Mouse (Mus musculus): ENCODE measurements at regions not wholly inside any gene's neighbourhood (a gene's known extent, or its start where the extent isn't known, plus 50 kb on each side); places are given as distances from the start of the nearest gene placed in this dataset.

DNA sequence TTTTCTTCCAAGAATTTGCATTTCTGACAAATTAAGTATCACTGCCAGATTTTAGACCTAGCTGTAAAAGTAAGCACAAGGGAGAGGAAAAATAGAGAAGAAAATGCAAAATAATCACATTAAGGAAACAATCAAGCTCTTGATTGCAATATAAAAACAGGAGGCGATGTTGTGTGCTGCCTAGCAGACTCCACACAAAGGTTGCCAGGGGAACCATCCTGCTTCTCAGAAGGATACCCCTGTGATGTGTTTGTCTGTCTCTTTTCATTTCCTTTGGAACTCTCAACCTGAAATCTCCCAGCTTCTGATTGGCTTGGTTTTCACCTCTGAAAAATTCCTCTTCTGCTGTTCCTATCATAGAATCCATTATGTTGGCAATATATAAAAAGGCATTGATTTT lies 514.3 kb upstream of the Atp2b1 start:
- no peak for DNase-seq (ENCODE audit: extremely low spot score in 1 of 2, low spot score in 1 of 2)

- DNase-seq (ENCODE audit: extremely low spot score in 1 of 2, low spot score in 1 of 2) = no peak
Observed at GRCm38 (mm10) chr10:98417807-98418743, 496.1 kb upstream of the Atp2b1 start.

- no peak for DNase-seq (ENCODE audit: extremely low spot score in 1 of 2, low spot score in 1 of 2)
Observed at GRCm38 (mm10) chr10:98424450-98424849, 489.8 kb upstream of the Atp2b1 start.

DNA sequence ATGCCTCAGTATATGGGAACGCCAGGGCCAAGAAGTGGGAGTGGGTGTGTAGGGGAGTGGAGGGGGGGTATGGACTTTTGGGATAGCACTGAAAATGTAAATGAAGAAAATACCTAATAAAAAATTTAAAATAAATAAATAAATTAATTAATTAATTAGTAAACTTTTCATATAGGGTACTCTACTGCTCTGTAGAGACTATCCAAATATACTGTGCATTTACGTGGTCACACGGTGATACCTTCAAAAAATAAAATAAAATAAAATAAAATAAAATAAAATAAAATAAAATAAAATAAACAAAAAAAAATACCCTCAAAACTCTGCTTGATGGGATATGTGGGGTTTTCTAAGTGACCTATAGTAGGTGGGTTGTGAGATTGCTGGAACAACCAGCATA lies 479.2 kb upstream of the Atp2b1 start:
- no peak for DNase-seq (ENCODE audit: extremely low spot score in 1 of 2, low spot score in 1 of 2)

GRCm38 (mm10) chr10:98461538-98461937 lies 452.7 kb upstream of the Atp2b1 start:
- no peak for DNase-seq (ENCODE audit: extremely low spot score in 1 of 2, low spot score in 1 of 2)

DNA sequence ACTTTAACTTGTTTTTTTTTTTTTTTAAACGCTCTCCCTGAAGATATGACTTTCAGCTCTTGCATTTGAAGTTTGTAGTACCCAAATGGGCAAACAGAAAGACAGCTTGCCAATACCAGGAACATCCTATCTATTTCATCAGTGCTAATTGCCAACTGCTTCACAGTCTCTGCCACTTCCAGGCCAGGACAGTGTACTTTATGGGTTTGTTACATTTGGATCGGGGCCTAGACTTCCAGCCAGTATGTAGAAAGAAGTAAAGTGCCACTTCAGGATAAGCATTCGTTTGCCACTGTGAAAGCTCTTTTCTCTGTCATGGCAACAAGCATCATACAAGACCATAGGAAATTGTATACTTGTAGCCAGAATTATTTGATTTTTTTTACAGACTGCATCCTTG lies 439.6 kb upstream of the Atp2b1 start:
- DNase-seq (ENCODE audit: extremely low spot score in 1 of 2, low spot score in 1 of 2) = no peak

DNA sequence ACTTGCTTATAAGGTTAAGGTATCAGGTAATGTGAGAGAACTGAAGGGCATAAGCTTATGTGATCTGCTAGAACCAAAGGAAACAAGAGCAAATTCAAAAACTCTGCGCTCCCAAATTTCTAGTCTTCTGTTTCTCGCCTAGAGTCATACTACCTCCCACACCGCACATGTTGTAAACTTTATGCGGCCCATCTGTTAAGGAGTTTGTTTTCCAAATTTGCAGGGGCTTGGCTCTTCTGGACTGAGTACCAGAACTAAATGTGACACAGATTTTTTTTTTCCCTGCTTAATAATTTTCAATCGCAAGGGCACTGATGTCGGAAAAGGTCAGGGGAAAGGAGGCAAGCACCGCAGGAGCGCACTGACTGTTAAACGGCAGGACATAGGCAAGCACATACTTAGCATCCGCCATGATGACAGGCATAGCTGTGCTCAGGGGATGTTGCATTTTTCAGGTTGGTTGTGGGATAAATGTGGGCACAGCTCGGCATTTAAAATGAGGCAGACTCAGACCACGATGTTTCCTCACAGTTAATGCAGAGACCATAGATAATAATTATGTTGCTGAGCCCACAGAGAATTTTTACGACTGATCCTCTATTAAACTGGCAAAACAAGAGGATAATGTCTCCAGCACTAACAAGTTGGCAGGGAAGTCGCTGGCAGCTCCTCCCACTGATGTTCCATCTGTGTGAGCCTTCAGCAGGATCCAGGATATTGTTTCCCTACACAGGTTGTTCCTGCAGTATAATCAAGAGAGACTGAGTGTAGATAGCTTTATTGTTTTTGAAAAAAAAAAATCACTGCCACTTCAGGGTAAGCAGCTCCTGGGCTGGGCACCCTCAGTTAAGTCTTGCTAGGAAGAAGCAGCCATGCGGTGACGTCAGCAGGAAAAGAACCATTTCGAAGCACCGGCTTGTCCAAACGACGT lies 428.2 kb upstream of the Atp2b1 start:
- peak; percentile 40 to 52 for DNase-seq (ENCODE audit: extremely low spot score in 1 of 2, low spot score in 1 of 2)

DNA sequence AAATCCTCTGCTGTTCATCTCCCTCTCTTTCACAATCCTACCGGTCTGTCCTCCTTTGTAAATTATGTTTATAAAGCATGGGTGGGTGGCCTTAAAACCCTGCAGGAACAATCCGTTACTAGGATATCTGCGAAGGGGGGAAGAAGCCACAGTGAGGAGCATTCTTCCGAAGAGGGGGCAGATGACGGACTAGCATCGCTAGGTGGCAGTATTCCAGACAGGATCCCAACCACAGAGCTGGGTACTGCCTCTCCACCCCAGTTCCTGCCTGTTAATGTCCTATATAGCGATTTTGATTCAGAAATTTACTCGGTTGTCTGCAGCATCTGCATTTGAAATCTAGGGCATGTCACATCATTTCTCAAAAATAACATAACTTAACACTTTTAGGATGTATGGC lies 419.9 kb upstream of the Atp2b1 start:
- peak; percentile 41 to 60 for DNase-seq (ENCODE audit: extremely low spot score in 1 of 2, low spot score in 1 of 2)

DNA sequence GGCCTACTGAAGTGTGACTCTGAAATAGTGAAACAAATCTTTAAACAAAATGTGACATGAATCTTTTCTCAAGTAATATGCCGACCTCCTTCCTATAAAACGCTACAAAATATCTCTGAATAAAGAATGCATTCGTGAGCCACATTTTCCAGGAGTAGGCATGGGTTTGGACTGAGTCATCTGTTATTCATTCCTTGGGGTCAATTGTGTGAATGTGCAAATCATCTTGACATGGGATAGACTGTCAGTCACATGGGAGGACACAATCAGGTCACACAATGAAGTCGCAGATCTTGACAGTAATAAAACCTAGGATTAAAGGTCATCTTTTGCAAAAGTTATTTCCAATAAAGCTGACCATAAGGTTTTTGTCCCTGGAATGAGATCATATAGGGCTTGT lies 418.0 kb upstream of the Atp2b1 start:
- DNase-seq (ENCODE audit: extremely low spot score in 1 of 2, low spot score in 1 of 2) = no peak

DNA sequence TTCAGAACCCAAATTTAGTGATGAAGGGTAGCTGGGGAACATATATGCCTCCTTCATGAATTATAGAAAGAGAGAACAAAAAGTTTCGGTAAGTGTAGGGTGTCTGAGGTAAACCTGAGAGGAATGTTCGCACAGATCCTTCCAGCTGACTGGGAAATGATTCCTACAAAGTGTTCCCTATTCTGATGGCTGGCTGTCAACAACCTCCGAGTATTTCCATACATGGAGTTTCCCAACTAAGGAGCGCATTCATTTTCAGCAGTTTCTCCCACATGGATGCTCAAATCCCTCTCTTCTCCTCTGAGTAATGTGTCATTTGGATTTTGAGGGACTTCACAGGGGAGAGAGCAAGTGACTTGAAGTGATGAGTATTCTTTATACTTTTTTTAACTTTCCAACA lies 413.9 kb upstream of the Atp2b1 start:
- DNase-seq (ENCODE audit: extremely low spot score in 1 of 2, low spot score in 1 of 2) = no peak

GRCm38 (mm10) chr10:98501566-98501965 lies 412.6 kb upstream of the Atp2b1 start:
- DNase-seq (ENCODE audit: extremely low spot score in 1 of 2, low spot score in 1 of 2) = no peak

GRCm38 (mm10) chr10:98504524-98504923 lies 409.7 kb upstream of the Atp2b1 start:
- DNase-seq (ENCODE audit: extremely low spot score in 1 of 2, low spot score in 1 of 2) = no peak

DNA sequence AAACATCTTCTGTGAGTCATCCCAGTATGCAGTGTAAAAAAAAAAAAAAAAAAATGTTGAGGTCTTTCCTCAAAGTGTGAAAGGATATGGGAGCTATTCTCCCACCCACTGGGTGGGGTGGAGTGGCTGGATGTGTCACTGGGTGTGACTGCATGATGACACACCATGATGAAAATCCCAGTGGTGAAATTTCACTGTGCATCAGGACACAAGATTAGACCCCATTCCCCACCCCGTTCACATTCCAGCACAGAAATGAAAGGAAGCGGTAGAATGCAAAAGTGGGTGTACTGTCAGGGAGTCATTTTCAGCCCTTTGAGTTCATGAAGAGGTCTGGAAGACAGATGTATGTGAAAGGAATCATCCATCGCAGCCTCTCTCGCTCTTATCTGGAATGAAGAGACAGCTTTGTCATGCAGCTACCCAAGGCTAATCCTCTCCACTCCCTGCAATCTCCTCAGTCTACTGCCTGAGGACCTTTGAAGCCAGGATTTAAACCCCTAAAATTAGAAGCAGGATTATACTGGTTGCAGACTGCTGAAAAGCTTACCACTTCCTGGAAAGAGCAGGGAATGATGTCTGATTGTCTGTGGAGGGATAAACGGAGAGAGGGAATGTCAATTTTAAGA lies 405.6 kb upstream of the Atp2b1 start:
- DNase-seq (ENCODE audit: extremely low spot score in 1 of 2, low spot score in 1 of 2) = no peak

DNA sequence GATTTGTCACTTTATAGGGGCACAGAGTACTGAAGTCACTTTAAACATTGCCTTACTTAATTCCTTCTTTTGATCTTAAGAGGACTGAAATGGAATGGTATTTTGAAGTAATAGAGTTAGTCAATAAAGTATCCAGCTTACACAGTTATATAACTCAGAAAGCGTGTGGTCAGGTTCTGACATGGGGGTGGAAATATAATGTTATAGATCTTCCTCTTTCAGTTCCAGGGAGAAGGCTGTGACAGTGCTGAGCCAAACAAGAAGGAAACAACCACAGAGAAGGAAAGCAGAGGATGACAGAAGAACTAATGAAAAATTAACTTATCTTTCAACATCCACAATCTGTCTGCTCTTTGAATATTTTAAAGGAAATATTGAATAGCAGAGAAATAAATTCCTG lies 399.4 kb upstream of the Atp2b1 start:
- no peak for DNase-seq (ENCODE audit: extremely low spot score in 1 of 2, low spot score in 1 of 2)

DNA sequence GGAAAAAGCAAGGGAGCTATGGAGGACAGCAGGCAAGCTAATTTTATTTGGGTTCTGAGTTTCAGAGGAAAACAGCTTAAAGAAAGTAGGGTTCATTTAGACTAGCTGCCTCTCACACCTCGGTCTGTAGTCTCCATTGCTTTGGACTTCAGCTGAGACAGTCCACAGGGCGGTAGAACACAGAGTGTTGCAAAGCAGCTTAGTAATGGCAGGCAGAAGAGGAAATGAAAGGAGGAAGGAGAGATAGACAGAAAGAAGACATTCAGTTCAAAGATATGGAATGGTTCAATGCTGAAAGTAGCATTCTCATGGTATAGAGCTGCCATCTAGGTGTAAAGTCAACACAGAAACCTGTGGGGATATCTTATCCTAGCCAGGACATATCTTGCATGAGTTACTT lies 396.6 kb upstream of the Atp2b1 start:
- DNase-seq (ENCODE audit: extremely low spot score in 1 of 2, low spot score in 1 of 2) = no peak

- no peak for DNase-seq (ENCODE audit: extremely low spot score in 1 of 2, low spot score in 1 of 2)
Observed at GRCm38 (mm10) chr10:98529565-98529964, 384.6 kb upstream of the Atp2b1 start.

GRCm38 (mm10) chr10:98531425-98531824 lies 382.8 kb upstream of the Atp2b1 start:
- no peak for DNase-seq (ENCODE audit: extremely low spot score in 1 of 2, low spot score in 1 of 2)

- DNase-seq (ENCODE audit: extremely low spot score in 1 of 2, low spot score in 1 of 2) = no peak
Observed at GRCm38 (mm10) chr10:98538706-98539105, 375.5 kb upstream of the Atp2b1 start.

- DNase-seq (ENCODE audit: extremely low spot score in 1 of 2, low spot score in 1 of 2) = no peak
Observed at GRCm38 (mm10) chr10:98541062-98541461, 373.1 kb upstream of the Atp2b1 start.

- no peak for DNase-seq (ENCODE audit: extremely low spot score in 1 of 2, low spot score in 1 of 2)
Observed at GRCm38 (mm10) chr10:98542072-98542471, 372.1 kb upstream of the Atp2b1 start.

Measured in layer of hippocampus, postnatal 25 days (tissue).